Mouse (Mus musculus) neural tube, embryonic 15.5 days (tissue): Measurements from ENCODE around the gene Prm2. TPM values are rescaled to one million over a fixed set of nuclear protein-coding genes. Genes with fewer than 3 reads are reported as not detected.

ENCODE experiments used
- ATAC-seq: fragments of 200-750 bp; cut with Nextera tagmentation; 2 replicates; pipeline ENCODE4 v1.8.0; 2017; ENCODE audit warnings: mild to moderate bottlenecking, moderate TSS enrichment, moderate library complexity; ENCODE audit not compliant: low FRiP score
- H3K27ac ChIP-seq: fragments of 300-500 bp; sonication (generic); replicated peaks from 2 replicates; pipeline ENCODE4 v1.5.1; 2015; ENCODE audit warnings: mild to moderate bottlenecking, inconsistent platforms
- H3K27me3 ChIP-seq: fragments of 300-500 bp; sonication (generic); replicated peaks from 2 replicates; pipeline ENCODE4 v1.6.1; 2015; ENCODE audit warnings: inconsistent platforms
- H3K36me3 ChIP-seq: fragments of 300-500 bp; sonication (generic); 2 replicates; pipeline ENCODE4 v1.6.1; 2015; ENCODE audit warnings: inconsistent platforms
- H3K4me1 ChIP-seq: fragments of 300-500 bp; sonication (generic); 2 replicates; pipeline ENCODE4 v1.6.1; 2015; ENCODE audit warnings: inconsistent platforms
- H3K4me2 ChIP-seq: fragments of 300-500 bp; sonication (generic); 2 replicates; pipeline ENCODE4 v1.6.1; 2015; ENCODE audit warnings: inconsistent platforms, mild to moderate bottlenecking, moderate library complexity
- H3K4me3 ChIP-seq: fragments of 300-500 bp; sonication (generic); replicated peaks from 2 replicates; pipeline ENCODE4 v1.5.1; 2015; ENCODE audit warnings: mild to moderate bottlenecking, inconsistent platforms
- H3K9ac ChIP-seq: fragments of 300-500 bp; sonication (generic); replicated peaks from 2 replicates; pipeline ENCODE4 v1.6.1; 2015; ENCODE audit warnings: mild to moderate bottlenecking, inconsistent platforms
- H3K9me3 ChIP-seq: fragments of 300-500 bp; sonication (generic); replicated peaks from 2 replicates; pipeline ENCODE4 v1.6.1; 2016; ENCODE audit warnings: inconsistent platforms
- WGBS: fragments of 180-500 bp; shearing (Covaris S2); methylation state at CpG from one replicate; pipeline ENCODE4 v1.1.7; 2015; ENCODE audit warnings: mixed read lengths; 5-methylcytosine and 5-hydroxymethylcytosine counted together
- polyA plus RNA-seq: library from polyadenylated mRNA; unstranded; fragments of >200 nt; fragmentation: Nextera tagmentation; extraction: Ambion mirVana; gene quantifications from 2 replicates; pipeline ENCODE4 v1.2.1, GENCODE M21; 2015

Prm2 gene
- polyA plus RNA-seq, 1 experiment from 2014 or later = not detected

DNA sequence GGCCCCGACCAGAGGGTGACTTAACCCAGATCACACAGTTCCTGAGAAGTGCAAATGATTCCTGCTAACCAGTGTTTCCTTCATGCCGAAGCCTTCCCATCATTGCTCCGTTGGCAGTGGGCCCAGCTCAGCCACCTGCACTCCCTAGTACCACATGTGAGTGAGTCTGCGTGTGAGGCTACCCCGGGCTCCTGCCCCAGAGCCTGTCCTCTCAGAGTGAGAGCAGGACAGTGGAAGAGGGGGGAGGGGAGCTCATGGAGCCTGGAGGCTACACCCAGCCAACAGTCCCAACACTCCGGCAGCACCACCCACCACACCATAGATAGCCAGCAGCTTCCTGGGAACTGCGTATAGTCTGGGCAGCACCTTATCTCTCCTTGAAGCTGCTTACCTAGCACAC is 46.1 kb downstream of the Prm2 start:
- H3K4me1 ChIP-seq = 0 out of 2 replicates have a peak, but pooled peaks cover 8% of the 10 kb centered on the region
- H3K4me2 ChIP-seq = no peak overlapping the region
- H3K36me3 ChIP-seq = no peaks in the 10 kb centered on the region
- ATAC-seq = 0 out of 2 replicates have a peak, but pooled peaks have one; percentile 24
- H3K9me3 ChIP-seq = no peaks in the 10 kb centered on the region
- 52% methylated on average over 7 of the region's 7 CpGs for WGBS
- H3K27ac ChIP-seq = no peak overlapping the region
- no peak overlapping the region for H3K9ac ChIP-seq
- H3K27me3 ChIP-seq = no peaks in the 10 kb centered on the region
- no peak overlapping the region for H3K4me3 ChIP-seq

DNA sequence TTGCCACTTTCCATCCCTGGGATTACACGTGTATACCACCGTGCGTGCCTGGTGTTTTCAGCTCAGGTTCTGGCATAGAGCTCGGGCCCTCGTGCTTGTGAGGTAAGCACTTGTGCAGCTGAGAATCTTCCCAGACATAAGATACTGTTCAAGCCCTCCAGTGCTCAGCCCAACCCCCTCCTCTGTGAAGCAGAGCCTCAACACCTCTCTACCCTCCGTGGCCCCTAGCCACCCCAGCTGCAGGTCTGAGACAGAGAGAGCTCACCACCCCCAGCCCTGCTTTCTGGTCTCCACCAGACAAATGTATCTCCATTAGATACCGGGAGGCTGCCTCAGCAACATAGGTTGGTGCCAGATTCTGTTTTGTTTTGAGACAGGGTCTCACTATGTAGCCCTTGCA is 46.7 kb downstream of the Prm2 start:
- H3K4me1 ChIP-seq = 0 out of 2 replicates have a peak, but pooled peaks cover 8% of the 10 kb centered on the region
- no peak for ATAC-seq
- 79% methylated on average over 7 of the region's 7 CpGs for WGBS

More for the DNA sequence above, 46.7 kb downstream of the Prm2 start:
- Histone ChIP-seq H3K9ac (no peak overlapping the region), H3K9me3 (no peaks in the 10 kb centered on the region), H3K4me3 (no peak overlapping the region), H3K27ac (no peak overlapping the region), H3K4me2 (no peak overlapping the region), H3K36me3 (no peaks in the 10 kb centered on the region), H3K27me3 (no peaks in the 10 kb centered on the region)

Other genes starting within 250 kb of the Prm2 start
- 5.7 and 11.9 TPM in 2 replicates for gene Socs1, start 10.6 kb downstream of the Prm2 start, polyA plus RNA-seq
- gene Tnp2, start 7.5 kb downstream of the Prm2 start, polyA plus RNA-seq = not detected in 2 replicates
- gene Prm3, start 5.2 kb downstream of the Prm2 start, polyA plus RNA-seq = not detected in 2 replicates
- 0.50 and 0.89 TPM in 2 replicates for gene Prm1, start 9.7 kb upstream of the Prm2 start, polyA plus RNA-seq
- not detected in 2 replicates for gene Gm11172, start 16.8 kb upstream of the Prm2 start, polyA plus RNA-seq
- 0.37 and 1.7 TPM in 2 replicates for gene Rmi2, start 38.9 kb upstream of the Prm2 start, polyA plus RNA-seq